Mouse (Mus musculus) macrophage (primary cell): ENCODE data around the gene Gm45213. TPM values are rescaled to one million over a fixed set of nuclear protein-coding genes. Genes with fewer than 3 reads are reported as not detected.
A peak's percentile ranks its signal among the peaks of the same experiment; 100 is the strongest.

Experiments used
- H3K27ac ChIP-seq: fragments of 350-480 bp; formaldehyde crosslinking; 2 replicates; pipeline ENCODE4 v1.9.0; 2021
- H3K36me3 ChIP-seq: fragments of 350-480 bp; formaldehyde crosslinking; 2 replicates; pipeline ENCODE4 v1.9.0; 2021; ENCODE audit errors: inconsistent target
- H3K4me3 ChIP-seq: fragments of 350-480 bp; formaldehyde crosslinking; 2 replicates; pipeline ENCODE4 v1.9.0; 2021; ENCODE audit errors: inconsistent target
- H3K79me2 ChIP-seq: fragments of 350-480 bp; formaldehyde crosslinking; 2 replicates; pipeline ENCODE4 v1.9.0; 2021; ENCODE audit errors: inconsistent target
- WGBS: methylation state at CpG from one replicate; pipeline ENCODE4 v1.1.7; 2026; ENCODE audit warnings: inconsistent platforms; ENCODE audit not compliant: missing documents; 5-methylcytosine and 5-hydroxymethylcytosine counted together
- polyA plus RNA-seq: library from polyadenylated mRNA; stranded (reverse); fragments of 250-400 nt; gene quantifications from 3 replicates; pipeline ENCODE4 v1.2.4, GENCODE M21; 2018; ENCODE audit warnings: inconsistent platforms

Gene Gm45213
- polyA plus RNA-seq, 1 experiment from 2014 or later: not detected

GRCm38 (mm10) chr7:66079364-66080230 is 36.2 kb downstream of the Gm45213 start, which contains the start of gene Selenos:
Selenos (plus strand) TSS chr7:66079649.
- Histone ChIP-seq H3K79me2 (peaks cover 48% of the 10 kb centered on the region), H3K4me3 (peak within 1 kb of the TSS; percentile 84), H3K27ac (peak within 1 kb of the TSS; percentile 70), H3K36me3 (peaks cover 37% of the 10 kb centered on the region; the same call in 1 of the 2 replicates)
- 1% methylated on average over 64 of the region's 65 CpGs for WGBS

DNA sequence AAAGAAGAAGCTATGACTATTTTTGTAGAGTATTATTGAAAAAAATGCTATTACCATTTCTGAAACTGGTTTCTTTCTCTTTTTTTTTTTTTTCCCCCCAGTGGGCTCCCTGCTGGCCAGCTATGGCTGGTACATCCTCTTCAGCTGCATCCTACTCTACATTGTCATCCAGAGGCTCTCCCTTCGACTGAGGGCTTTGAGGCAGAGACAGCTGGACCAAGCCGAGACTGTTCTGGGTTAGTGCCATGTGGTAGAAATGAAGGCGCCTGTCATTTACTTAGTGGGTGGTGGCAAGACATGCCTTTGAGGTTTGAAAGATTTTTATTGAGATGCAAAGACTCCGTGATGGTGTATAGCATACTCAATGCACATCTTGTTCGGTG is 36.8 kb downstream of the Gm45213 start:
- H3K27ac ChIP-seq: peak overlapping the region; percentile 70
- H3K36me3 ChIP-seq: peaks cover 36% of the 10 kb centered on the region; the same call in 1 of the 2 replicates
- WGBS: 34% methylated on average over 5 of the region's 5 CpGs

GRCm38 (mm10) chr7:66083757-66084156 is 40.4 kb downstream of the Gm45213 start:
- WGBS: 87% methylated on average over 6 of the region's 6 CpGs
- Histone ChIP-seq H3K79me2 (peaks cover 58% of the 10 kb centered on the region), H3K4me3 (no peak overlapping the region), H3K36me3 (peaks cover 68% of the 10 kb centered on the region), H3K27ac (no peak overlapping the region)

More for the DNA sequence above, 36.8 kb downstream of the Gm45213 start:
- Histone ChIP-seq H3K4me3 (peak overlapping the region; percentile 84), H3K79me2 (peaks cover 54% of the 10 kb centered on the region)

- H3K79me2 ChIP-seq: peaks cover 58% of the 10 kb centered on the region
- no peak overlapping the region for H3K4me3 ChIP-seq
- peaks cover 76% of the 10 kb centered on the region for H3K36me3 ChIP-seq
- no peak overlapping the region for H3K27ac ChIP-seq
- 88% methylated on average over 7 of the region's 7 CpGs for WGBS
These were observed 41.1 kb downstream of the Gm45213 start for GRCm38 (mm10) chr7:66084546-66084945.

DNA sequence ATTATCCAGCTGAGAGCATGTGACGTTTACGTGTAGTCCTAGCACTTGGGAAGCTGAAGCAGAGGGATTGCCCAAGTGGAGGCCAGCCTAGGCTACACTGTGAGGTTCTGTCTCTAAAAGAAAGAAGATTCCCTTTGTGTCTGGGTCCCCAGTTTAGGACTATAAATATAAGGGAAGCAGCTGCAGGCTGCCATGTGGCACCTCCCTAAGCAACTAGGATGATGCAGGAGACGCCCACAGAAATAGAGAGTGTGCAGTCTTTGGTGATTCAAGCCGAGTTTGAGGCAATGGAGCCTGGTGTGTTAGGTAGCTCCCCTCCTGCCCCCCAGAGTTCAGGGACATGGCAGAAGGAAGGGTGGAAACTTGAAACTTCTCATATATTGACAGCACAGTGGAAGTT is 44.2 kb downstream of the Gm45213 start:
- no peak overlapping the region for H3K27ac ChIP-seq
- peaks cover 30% of the 10 kb centered on the region; the same call in 1 of the 2 replicates for H3K79me2 ChIP-seq
- H3K4me3 ChIP-seq: no peak overlapping the region
- 95% methylated on average over 4 of the region's 4 CpGs for WGBS
- peaks cover 82% of the 10 kb centered on the region for H3K36me3 ChIP-seq

DNA sequence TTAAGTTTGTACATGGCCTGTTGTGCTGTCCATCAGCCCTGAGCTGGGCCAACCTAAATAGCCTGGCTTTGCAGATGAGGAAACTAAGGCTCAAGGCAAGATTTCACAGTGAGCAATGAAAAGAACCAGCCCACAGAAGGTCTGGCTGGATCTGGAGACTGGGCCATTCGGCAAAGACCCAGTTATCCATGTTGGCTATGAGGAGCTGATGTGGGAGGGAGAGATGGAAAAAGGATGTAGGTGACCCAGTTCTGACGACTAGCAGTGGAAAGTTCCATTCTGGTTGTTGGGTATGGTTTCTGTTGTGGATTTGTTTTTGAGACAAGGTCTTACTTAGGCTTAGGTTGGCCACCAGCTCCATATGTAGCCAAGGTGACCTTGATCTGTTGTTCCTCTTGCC is 44.7 kb downstream of the Gm45213 start:
- H3K27ac ChIP-seq: no peak overlapping the region
- H3K79me2 ChIP-seq: peaks cover 25% of the 10 kb centered on the region; the same call in 1 of the 2 replicates
- no peak overlapping the region for H3K4me3 ChIP-seq
- WGBS: 90% methylated on average over 2 of the region's 2 CpGs
- H3K36me3 ChIP-seq: peaks cover 79% of the 10 kb centered on the region

- 91% methylated on average over 11 of the region's 11 CpGs for WGBS
- H3K36me3 ChIP-seq: peaks cover 53% of the 10 kb centered on the region
- no peaks in the 10 kb centered on the region; the same call in 1 of the 2 replicates for H3K79me2 ChIP-seq
- no peak overlapping the region for H3K4me3 ChIP-seq
- no peak overlapping the region for H3K27ac ChIP-seq
These were observed 47.3 kb downstream of the Gm45213 start for GRCm38 (mm10) chr7:66090676-66091190.

- H3K36me3 ChIP-seq: peaks cover 45% of the 10 kb centered on the region
- H3K27ac ChIP-seq: no peak overlapping the region
- WGBS: 94% methylated on average over 7 of the region's 7 CpGs
- H3K79me2 ChIP-seq: no peaks in the 10 kb centered on the region
- H3K4me3 ChIP-seq: no peak overlapping the region
These were observed 48.2 kb downstream of the Gm45213 start for GRCm38 (mm10) chr7:66091553-66091952.

- H3K4me3 ChIP-seq: no peak overlapping the region
- H3K27ac ChIP-seq: no peak overlapping the region
- H3K79me2 ChIP-seq: no peaks in the 10 kb centered on the region
- 93% methylated on average over 8 of the region's 8 CpGs for WGBS
- H3K36me3 ChIP-seq: peaks cover 34% of the 10 kb centered on the region
These were observed 49.3 kb downstream of the Gm45213 start for GRCm38 (mm10) chr7:66092656-66093055.

- 85% methylated on average over 5 of the region's 5 CpGs for WGBS
- Histone ChIP-seq H3K4me3 (no peak overlapping the region), H3K27ac (no peak overlapping the region), H3K79me2 (no peaks in the 10 kb centered on the region), H3K36me3 (peaks cover 19% of the 10 kb centered on the region)
These were observed 50.7 kb downstream of the Gm45213 start for GRCm38 (mm10) chr7:66094141-66094540.

DNA sequence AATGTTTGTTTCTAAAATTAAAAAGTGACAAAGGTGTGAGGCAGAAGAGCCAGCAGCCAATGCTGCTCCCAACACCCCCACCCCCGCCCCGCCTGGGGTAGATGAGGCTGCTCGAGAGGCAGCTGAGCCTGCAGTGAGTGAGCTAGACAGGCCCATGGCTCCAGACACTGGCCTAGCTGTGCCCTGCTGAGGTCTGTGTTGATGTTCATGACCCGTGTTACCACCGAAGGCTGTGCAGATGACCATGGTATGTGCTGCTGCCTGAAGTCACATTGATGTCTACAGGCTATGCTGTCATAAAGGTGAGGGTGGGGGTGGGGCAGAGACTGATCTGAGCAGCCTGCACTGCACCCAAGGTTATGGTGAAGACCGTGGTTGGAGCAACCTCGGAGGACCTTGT is 55.4 kb downstream of the Gm45213 start:
- no peak overlapping the region for H3K27ac ChIP-seq
- H3K79me2 ChIP-seq: no peaks in the 10 kb centered on the region
- H3K4me3 ChIP-seq: no peak overlapping the region
- no peaks in the 10 kb centered on the region for H3K36me3 ChIP-seq
- 94% methylated on average over 7 of the region's 7 CpGs for WGBS

- 4% methylated on average over 4 of the region's 4 CpGs for WGBS
- H3K79me2 ChIP-seq: no peaks in the 10 kb centered on the region
These were observed 58.5 kb downstream of the Gm45213 start for GRCm38 (mm10) chr7:66101866-66102265.

DNA sequence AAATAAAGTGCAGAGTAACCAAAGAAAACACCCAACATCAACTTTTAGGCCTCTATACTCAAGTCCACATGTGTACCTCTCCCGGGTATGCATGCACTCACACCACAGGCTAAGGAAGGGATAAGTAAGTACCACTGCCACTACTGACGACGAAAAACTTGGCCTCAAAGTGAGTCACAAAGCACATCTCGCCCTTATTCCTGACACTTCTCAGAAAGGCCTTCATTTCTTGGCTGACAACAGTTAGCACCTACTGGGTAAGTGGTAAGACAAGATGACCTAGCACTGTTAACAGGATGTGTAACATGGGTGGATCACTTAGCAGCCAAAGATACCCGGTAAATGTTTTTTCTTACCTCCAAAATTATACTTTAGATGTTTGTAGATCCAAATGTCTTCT is 61.1 kb downstream of the Gm45213 start:
- no peak overlapping the region for H3K4me3 ChIP-seq
- no peak overlapping the region for H3K27ac ChIP-seq
- no peaks in the 10 kb centered on the region for H3K79me2 ChIP-seq
- WGBS: 94% methylated on average over 5 of the region's 5 CpGs
- no peaks in the 10 kb centered on the region for H3K36me3 ChIP-seq

More at GRCm38 (mm10) chr7:66101866-66102265, 58.5 kb downstream of the Gm45213 start:
- H3K27ac ChIP-seq: no peak overlapping the region
- H3K4me3 ChIP-seq: no peak overlapping the region
- no peaks in the 10 kb centered on the region for H3K36me3 ChIP-seq

DNA sequence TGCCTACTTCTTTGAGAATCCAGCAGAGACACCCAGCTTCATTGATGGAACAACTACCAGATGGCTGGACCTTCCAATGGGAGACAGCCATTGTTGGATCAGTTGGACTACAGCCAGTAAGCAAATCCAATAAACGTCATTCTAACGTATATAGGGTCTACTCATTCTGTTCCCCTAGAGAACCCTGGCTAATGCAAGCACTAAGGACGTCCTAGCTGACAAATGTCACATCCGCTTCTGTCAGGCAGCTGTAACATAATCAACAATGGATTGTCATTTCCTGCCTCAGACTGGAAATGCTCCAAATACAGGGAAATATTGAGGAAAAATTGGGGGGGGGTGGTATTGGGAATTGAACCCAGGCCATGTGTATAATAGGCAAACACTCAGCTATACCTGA is 62.4 kb downstream of the Gm45213 start:
- Histone ChIP-seq H3K27ac (no peak overlapping the region), H3K36me3 (no peaks in the 10 kb centered on the region), H3K4me3 (no peak overlapping the region), H3K79me2 (peaks cover under 1% of the 10 kb centered on the region; the same call in 1 of the 2 replicates)
- WGBS: 84% methylated on average over 4 of the region's 4 CpGs

DNA sequence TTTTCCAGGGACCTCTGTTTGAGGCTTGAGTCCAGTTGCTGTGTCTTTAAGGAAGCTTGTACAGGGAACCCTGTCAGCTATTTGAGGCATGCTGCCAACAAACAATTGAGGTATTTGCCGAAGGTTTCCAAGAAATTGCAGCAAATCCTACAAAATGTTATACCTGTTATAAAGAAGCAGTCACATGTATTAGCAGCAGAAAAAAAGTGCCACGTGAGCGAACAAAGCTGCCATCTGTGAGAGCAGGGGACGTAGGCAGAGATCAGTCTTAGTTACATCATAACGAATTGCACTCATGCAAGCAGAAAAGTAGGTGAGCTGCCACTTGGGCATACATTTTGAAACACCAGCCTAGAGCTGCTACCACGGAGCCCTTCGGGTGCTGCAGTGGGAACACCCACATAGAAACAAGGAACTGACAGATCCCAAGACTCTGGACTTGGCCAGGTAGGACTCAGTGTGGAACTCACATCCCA is 63.2 kb downstream of the Gm45213 start:
- 55% methylated on average over 7 of the region's 7 CpGs for WGBS
- no peak overlapping the region for H3K27ac ChIP-seq
- no peak overlapping the region for H3K4me3 ChIP-seq
- H3K36me3 ChIP-seq: no peaks in the 10 kb centered on the region
- peaks cover 9% of the 10 kb centered on the region; the same call in 1 of the 2 replicates for H3K79me2 ChIP-seq
